Mouse (Mus musculus): Measurements from ENCODE around the gene Ddx24.

DNA sequence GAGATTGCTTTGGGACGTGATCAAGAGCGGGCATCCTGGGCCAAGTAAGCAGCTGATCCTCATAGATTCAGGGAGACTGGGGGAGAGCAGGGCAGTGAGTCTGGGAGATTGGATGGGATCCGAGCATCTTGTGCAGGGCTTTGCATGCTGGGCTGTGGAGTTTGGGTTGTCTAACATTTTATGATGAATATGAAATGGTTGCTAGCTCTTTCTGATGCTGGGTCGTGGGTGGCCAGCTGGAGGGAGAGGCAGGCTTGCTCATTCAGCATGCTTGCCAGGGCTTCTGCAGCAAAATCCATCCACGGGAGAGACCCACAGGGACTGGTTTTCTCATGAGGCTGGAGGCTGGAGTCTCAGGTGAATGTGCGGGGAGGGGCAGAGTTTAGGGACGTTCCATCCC is 34.5 kb downstream of the Ddx24 start:
- TF ChIP-seq CTCF (IDR thresholded peaks at IDR 0.05; ENCODE audit: low read depth, low read length), result no peak
- no peak for TF ChIP-seq EP300 (IDR thresholded peaks at IDR 0.05; ENCODE audit: insufficient read depth, low read depth, low read length)
- TF ChIP-seq POLR2A (IDR thresholded peaks at IDR 0.05; ENCODE audit: insufficient read depth, low read length), result no peak

Data from ES-Bruce4 (cell line).